Mouse (Mus musculus) lung, postnatal 0 days (tissue): Measurements from ENCODE around the gene Ramp1.

Experiments
- CTCF ChIP-seq: IDR thresholded peaks from 2 replicates; pipeline ENCODE4 v1.5.1; 2016; ENCODE audit warnings: antibody characterized with exemption, mild to moderate bottlenecking
- EP300 ChIP-seq: IDR thresholded peaks from 2 replicates; pipeline ENCODE4 v1.6.1; 2016; ENCODE audit warnings: antibody characterized with exemption, mild to moderate bottlenecking, control low read depth

- TF ChIP-seq CTCF (no peak), EP300 (no peak)
Observed at GRCm38 (mm10) chr1:91201122-91201521, 21.5 kb downstream of the Ramp1 start.
